Mouse (Mus musculus): Measurements from ENCODE around the gene Gm10717. TPM values are rescaled to one million over a fixed set of nuclear protein-coding genes. Genes with fewer than 3 reads are reported as not detected.
"Not testable (repeated sequence)": the region's sequence is repeated elsewhere in the genome, so short reads cannot be mapped to it uniquely, and the experiment has no call there.

The Gm10717 gene
- total RNA-seq, 1 experiment from 2014 or later = 1.5 TPM

DNA sequence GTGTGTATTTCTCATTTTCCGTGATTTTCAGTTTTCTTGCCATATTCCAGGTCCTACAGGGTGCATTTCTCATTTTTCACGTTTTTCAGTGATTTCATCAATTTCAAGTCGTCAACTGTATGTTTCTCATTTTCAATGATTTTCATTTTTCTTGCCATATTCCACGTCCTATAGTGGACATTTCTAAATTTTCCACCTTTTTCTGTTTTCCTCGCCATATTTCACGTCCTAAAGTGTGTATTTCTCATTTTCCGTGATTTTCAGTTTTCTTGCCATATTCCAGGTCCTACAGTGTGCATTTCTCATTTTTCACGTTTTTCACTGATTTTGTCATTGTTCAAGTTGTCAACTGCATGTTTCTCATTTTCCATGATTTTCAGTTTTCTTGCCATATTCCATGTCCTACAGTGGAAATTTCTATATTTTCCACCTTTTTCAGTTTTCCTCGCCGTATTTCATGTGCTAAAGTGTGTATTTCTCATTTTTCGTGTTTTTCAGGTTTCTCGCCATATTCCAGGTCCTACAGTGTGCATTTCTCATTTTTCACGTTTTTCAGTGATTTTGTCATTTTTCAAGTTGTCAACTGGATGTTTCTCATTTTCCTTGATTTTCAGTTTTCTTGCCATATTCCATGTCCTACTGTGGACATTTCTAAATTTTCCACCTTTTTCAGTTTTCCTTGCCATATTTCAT lies 2.8 kb upstream of the Gm10717 start:
- not testable (repeated sequence) for ATAC-seq (replicated peaks in 1 of 2; ENCODE audit: insufficient read depth in 1 of 2, low FRiP score in 2 of 2, low TSS enrichment in 1 of 2, low read depth in 1 of 2, poor library complexity in 2 of 2, severe bottlenecking in 2 of 2)

DNA sequence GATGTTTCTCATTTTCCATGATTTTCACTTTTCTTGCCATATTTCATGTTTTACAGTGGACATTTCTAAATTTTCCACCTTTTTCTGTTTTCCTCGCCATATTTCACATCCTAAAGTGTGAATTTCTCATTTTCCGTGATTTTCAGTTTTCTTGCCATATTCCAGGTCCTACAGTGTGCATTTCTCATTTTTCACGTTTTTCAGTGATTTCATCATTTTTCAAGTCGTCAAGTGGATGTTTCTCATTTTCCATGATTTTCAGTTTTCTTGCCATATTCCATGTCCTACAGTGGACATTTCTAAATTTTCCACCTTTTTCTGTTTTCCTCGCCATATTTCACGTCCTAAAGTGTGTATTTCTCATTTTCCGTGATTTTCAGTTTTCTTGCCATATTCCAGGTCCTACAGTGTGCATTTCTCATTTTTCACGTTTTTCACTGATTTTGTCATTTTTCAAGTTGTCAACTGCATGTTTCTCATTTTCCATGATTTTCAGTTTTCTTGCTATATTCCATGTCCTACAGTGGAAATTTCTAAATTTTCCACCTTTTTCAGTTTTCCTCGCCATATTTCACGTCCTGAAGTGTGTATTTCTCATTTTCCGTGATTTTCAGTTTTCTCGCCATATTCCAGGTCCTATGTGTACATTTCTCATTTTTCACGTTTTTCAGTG lies 1.8 kb upstream of the Gm10717 start, which contains the start of gene Gm10718:
Gene Gm10718, plus strand, starts transcription at position 236 of the 673 bp plus-strand sequence.
- ATAC-seq (replicated peaks in 1 of 2; ENCODE audit: insufficient read depth in 1 of 2, low FRiP score in 2 of 2, low TSS enrichment in 1 of 2, low read depth in 1 of 2, poor library complexity in 2 of 2, severe bottlenecking in 2 of 2) = not testable (repeated sequence)

DNA sequence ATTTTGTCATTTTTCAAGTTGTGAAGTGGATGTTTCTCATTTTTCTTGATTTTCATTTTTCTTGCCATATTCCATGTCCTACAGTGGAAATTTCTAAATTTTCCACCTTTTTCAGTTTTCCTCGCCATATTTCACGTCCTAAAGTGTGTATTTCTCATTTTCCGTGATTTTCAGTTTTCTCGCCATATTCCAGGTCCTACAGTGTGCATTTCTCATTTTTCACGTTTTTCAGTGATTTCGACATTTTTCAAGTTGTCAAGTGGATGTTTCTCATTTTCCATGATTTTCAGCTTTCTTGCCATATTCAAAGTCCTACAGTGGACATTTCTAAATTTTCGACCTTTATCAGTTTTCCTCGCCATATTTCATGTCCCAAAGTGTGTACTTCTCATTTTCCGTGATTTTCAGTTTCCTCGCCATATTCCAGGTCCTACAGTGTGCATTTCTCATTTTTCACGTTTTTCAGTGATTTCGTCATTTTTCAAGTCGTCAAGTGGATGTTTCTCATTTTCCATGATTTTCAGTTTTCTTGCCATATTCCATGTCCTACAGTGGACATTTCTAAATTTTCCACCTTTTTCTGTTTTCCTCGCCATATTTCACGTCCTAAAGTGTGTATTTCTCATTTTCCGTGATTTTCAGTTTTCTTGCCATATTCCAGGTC lies 1.1 kb upstream of the Gm10717 start:
- ATAC-seq (replicated peaks in 1 of 2; ENCODE audit: insufficient read depth in 1 of 2, low FRiP score in 2 of 2, low TSS enrichment in 1 of 2, low read depth in 1 of 2, poor library complexity in 2 of 2, severe bottlenecking in 2 of 2) = not testable (repeated sequence)

DNA sequence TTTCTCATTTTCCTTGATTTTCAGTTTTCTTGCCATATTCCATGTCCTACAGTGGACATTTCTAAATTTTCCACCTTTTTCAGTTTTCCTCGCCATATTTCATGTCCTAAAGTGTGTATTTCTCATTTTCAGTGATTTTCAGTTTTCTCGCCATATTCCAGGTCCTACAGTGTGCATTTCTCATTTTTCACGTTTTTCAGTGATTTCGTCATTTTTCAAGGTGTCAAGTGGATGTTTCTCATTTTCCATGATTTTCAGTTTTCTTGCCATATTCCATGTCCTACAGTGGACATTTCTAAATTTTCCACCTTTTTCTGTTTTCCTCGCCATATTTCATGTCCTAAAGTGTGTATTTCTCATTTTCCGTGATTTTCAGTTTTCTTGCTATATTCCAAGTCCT lies 436 bp downstream of the Gm10717 start:
- not testable (repeated sequence) for ATAC-seq (replicated peaks in 1 of 2; ENCODE audit: insufficient read depth in 1 of 2, low FRiP score in 2 of 2, low TSS enrichment in 1 of 2, low read depth in 1 of 2, poor library complexity in 2 of 2, severe bottlenecking in 2 of 2)

DNA sequence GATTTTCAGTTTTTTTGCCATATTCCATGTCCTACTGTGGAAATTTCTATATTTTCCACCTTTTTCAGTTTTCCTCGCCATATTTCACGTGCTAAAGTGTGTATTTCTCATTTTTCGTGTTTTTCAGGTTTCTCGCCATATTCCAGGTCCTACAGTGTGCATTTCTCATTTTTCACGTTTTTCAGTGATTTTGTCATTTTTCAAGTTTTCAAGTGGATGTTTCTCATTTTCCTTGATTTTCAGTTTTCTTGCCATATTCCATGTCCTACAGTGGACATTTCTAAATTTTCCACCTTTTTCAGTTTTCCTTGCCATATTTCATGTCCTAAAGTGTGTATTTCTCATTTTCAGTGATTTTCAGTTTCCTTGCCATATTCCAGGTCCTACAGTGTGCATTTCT lies 919 bp downstream of the Gm10717 start:
- ATAC-seq (replicated peaks in 1 of 2; ENCODE audit: insufficient read depth in 1 of 2, low FRiP score in 2 of 2, low TSS enrichment in 1 of 2, low read depth in 1 of 2, poor library complexity in 2 of 2, severe bottlenecking in 2 of 2) = not testable (repeated sequence)

DNA sequence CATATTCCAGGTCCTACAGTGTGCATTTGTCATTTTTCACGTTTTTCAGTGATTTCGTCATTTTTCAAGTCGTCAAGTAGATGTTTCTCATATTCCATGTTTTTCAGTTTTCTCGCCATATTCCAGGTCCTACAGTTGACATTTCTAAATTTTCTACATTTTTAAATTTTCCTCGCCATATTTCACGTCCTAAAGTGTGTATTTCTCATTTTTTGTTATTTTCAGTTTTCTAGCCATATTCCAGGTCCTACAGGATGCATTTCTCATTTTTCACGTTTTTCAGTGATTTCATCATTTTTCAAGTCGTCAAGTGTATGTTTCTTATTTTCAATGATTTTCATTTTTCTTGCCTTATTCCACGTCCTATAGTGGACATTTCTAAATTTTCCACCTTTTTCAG lies 1.5 kb downstream of the Gm10717 start:
- ATAC-seq (replicated peaks in 1 of 2; ENCODE audit: insufficient read depth in 1 of 2, low FRiP score in 2 of 2, low TSS enrichment in 1 of 2, low read depth in 1 of 2, poor library complexity in 2 of 2, severe bottlenecking in 2 of 2) = not testable (repeated sequence)

DNA sequence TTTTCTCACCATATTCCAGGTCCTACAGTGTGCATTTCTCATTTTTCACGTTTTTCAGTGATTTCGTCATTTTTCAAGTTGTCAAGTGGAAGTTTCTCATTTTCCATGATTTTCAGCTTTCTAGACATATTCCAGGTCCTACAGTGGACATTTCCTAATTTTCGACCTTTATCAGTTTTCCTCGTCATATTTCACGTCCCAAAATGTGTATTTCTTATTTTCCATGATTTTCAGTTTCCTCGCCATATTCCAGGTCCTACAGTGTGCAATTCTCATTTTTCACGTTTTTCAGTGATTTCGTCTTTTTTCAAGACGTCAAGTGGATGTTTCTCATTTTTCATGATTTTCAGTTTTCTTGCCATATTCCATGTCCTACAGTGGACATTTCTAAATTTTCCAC lies 2.0 kb downstream of the Gm10717 start:
- ATAC-seq (replicated peaks in 1 of 2; ENCODE audit: insufficient read depth in 1 of 2, low FRiP score in 2 of 2, low TSS enrichment in 1 of 2, low read depth in 1 of 2, poor library complexity in 2 of 2, severe bottlenecking in 2 of 2) = 0 out of 4 replicates have a peak, but pooled peaks of 1 of the 2 experiments have one; percentile 16

DNA sequence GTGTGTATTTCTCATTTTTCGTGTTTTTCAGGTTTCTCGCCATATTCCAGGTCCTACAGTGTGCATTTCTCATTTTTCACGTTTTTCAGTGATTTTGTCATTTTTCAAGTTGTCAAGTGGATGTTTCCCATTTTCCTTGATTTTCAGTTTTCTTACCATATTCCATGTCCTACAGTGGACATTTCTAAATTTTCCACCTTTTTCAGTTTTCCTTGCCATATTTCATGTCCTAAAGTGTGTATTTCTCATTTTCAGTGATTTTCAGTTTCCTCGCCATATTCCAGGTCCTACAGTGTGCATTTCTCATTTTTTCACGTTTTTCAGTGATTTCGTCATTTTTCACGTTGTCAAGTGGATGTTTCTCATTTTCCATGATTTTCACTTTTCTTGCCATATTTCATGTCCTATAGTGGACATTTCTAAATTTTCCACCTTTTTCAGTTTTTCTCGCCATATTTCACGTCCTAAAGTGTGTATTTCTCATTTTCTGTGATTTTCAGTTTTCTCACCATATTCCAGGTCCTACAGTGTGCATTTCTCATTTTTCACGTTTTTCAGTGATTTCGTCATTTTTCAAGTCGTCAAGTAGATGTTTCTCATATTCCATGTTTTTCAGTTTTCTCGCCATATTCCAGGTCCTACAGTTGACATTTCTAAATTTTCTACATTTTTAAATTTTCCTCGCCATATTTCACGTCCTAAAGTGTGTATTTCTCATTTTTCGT lies 4.2 kb downstream of the Gm10717 start:
- not testable (repeated sequence) for ATAC-seq (replicated peaks in 1 of 2; ENCODE audit: insufficient read depth in 1 of 2, low FRiP score in 2 of 2, low TSS enrichment in 1 of 2, low read depth in 1 of 2, poor library complexity in 2 of 2, severe bottlenecking in 2 of 2)

DNA sequence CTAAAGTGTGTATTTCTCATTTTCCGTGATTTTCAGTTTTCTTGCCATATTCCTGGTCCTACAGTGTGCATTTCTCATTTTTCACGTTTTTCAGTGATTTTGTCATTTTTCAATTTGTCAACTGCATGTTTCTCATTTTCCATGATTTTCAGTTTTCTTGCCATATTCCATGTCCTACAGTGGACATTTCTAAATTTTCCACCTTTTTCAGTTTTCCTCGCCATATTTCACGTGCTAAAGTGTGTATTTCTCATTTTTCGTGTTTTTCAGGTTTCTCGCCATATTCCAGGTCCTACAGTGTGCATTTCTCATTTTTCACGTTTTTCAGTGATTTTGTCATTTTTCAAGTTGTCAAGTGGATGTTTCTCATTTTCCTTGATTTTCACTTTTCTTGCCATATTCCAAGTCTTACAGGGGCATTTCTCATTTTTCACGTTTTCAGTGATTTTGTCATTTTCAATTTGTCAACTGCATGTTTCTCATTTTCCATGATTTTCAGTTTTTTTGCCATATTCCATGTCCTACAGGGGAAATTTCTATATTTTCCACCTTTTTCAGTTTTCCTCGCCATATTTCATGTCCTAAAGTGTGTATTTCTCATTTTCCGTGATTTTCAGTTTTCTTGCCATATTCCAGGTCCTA lies 5.6 kb downstream of the Gm10717 start:
- ATAC-seq (replicated peaks in 1 of 2; ENCODE audit: insufficient read depth in 1 of 2, low FRiP score in 2 of 2, low TSS enrichment in 1 of 2, low read depth in 1 of 2, poor library complexity in 2 of 2, severe bottlenecking in 2 of 2) = not testable (repeated sequence)

DNA sequence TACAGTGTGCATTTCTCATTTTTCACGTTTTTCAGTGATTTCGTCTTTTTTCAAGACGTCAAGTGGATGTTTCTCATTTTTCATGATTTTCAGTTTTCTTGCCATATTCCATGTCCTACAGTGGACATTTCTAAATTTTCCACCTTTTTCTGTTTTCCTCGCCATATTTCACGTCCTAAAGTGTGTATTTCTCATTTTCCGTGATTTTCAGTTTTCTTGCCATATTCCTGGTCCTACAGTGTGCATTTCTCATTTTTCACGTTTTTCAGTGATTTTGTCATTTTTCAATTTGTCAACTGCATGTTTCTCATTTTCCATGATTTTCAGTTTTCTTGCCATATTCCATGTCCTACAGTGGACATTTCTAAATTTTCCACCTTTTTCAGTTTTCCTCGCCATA lies 9.1 kb downstream of the Gm10717 start, which contains the start of gene Gm17535:
Gene Gm17535, plus strand, starts transcription at position 301 of the 400 bp plus-strand sequence.
- not testable (repeated sequence) for ATAC-seq (replicated peaks in 1 of 2; ENCODE audit: insufficient read depth in 1 of 2, low FRiP score in 2 of 2, low TSS enrichment in 1 of 2, low read depth in 1 of 2, poor library complexity in 2 of 2, severe bottlenecking in 2 of 2)

DNA sequence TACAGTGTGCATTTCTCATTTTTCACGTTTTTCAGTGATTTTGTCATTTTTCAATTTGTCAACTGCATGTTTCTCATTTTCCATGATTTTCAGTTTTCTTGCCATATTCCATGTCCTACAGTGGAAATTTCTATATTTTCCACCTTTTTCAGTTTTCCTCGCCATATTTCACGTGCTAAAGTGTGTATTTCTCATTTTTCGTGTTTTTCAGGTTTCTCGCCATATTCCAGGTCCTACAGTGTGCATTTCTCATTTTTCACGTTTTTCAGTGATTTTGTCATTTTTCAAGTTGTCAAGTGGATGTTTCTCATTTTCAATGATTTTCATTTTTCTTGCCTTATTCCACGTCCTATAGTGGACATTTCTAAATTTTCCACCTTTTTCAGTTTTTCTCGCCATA lies 11.4 kb downstream of the Gm10717 start, which contains the start of gene Gm10715:
Gene Gm10715, plus strand, starts transcription at position 301 of the 400 bp plus-strand sequence.
- not testable (repeated sequence) for ATAC-seq (replicated peaks in 1 of 2; ENCODE audit: insufficient read depth in 1 of 2, low FRiP score in 2 of 2, low TSS enrichment in 1 of 2, low read depth in 1 of 2, poor library complexity in 2 of 2, severe bottlenecking in 2 of 2)

DNA sequence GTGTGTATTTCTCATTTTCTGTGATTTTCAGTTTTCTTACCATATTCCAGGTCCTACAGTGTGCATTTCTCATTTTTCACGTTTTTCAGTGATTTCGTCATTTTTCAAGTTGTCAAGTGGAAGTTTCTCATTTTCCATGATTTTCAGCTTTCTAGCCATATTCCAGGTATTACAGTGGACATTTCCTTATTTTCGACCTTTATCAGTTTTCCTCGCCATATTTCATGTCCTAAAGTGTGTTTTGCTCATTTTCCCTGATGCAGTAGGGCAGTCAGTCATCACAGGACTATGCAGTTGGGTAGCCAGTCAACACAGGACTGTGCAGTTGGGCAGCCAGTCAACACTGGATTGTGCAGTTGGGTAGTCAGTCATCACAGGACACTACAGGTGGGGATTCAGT lies 12.9 kb downstream of the Gm10717 start:
- not testable (repeated sequence) for ATAC-seq (replicated peaks in 1 of 2; ENCODE audit: insufficient read depth in 1 of 2, low FRiP score in 2 of 2, low TSS enrichment in 1 of 2, low read depth in 1 of 2, poor library complexity in 2 of 2, severe bottlenecking in 2 of 2)

Other genes starting within 250 kb of the Gm10717 start
- not detected in 2 replicates for gene Gm10722, start 24.5 kb upstream of the Gm10717 start, total RNA-seq (2017)
- gene Gm11168, start 22.1 kb upstream of the Gm10717 start, total RNA-seq (2017) = 3.3 TPM in 1 of 2 replicates, not detected in the other
- gene Gm10721, start 12.3 kb upstream of the Gm10717 start, total RNA-seq (2017) = 1.8 TPM in 1 of 2 replicates, not detected in the other
- not detected in 2 replicates for gene Gm10720, start 9.8 kb upstream of the Gm10717 start, total RNA-seq (2017)
- gene Gm10719, start 8.0 kb upstream of the Gm10717 start, total RNA-seq (2017) = 0.75 and 3.6 TPM in 2 replicates
- gene Gm10718, start 1.9 kb upstream of the Gm10717 start, total RNA-seq (2017) = 1.5 TPM in 1 of 2 replicates, not detected in the other
- gene Gm17535, start 9.2 kb downstream of the Gm10717 start, total RNA-seq (2017) = not detected in 2 replicates
- not detected in 2 replicates for gene Gm10715, start 11.5 kb downstream of the Gm10717 start, total RNA-seq (2017)

Data from hematopoietic stem cell, adult 5-6 weeks (primary cell).